Mouse (Mus musculus): ENCODE results near the gene Gm42878.

Gene Gm42878

DNA sequence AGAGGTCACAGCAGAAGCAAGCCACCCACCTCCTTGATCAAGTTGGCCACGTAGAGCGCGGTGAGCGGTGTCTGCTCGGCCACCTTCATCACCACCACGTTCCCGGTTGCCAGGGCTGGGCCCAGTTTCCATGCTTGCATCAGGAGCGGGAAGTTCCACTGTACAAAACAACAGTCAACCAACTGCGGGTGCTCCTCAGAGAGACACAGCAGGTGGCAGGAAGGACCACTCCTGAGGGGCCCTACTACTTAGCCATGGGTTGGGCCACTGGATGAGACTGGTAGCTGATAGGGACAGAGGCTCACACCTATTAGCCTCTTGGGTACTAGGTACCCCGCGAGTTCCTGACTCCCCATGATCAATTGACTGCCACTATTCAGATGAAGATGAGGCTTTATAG, 30.6 kb upstream of the Gm42878 start:
- CTCF ChIA-PET, result interaction anchor here in 2 of 4 experiments (1.0 to 1.1 kb wide), 3 partner anchors 13 to 60 kb away, joined by 3 read pairs; no protein-coding TSS in a partner anchor
- POLR2A ChIA-PET, result interaction anchor here in 2 of 4 experiments (0.5 to 1.4 kb wide), 4 partner anchors 9 to 112 kb away, joined by 3 to 4 read pairs (median 4); partner anchors contain the start of gene Mapkapk5 (in 1 of the 2)

DNA sequence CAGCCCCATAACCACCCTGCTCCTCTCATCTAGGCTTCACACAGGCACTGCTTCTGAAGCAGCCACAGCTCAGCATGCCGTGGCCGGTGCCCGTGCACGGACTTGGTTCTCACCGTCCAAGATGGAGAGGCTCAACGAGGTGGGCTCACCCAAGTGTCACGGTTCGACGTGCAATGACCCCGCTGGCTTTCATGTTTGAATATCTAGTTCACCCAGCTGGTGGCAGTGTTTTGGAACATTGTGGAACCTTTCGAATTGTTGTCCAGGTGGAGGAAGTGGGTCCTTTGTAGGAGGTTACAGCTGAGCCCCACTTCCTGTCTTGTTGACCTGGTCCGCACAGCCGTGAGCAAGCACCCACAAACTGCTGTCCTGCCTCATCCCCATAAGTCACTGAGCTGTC, 28.9 kb upstream of the Gm42878 start:
- POLR2A ChIA-PET, result interaction anchor here in 3 of 4 experiments (0.6 to 1.9 kb wide), 10 partner anchors 7 to 1554 kb away, joined by 3 to 5 read pairs (median 4); no protein-coding TSS in a partner anchor
- CTCF ChIA-PET, result interaction anchor here in 3 of 4 experiments (0.6 to 1.5 kb wide), 5 partner anchors 10 to 66 kb away, joined by 3 to 5 read pairs (median 4); no protein-coding TSS in a partner anchor

DNA sequence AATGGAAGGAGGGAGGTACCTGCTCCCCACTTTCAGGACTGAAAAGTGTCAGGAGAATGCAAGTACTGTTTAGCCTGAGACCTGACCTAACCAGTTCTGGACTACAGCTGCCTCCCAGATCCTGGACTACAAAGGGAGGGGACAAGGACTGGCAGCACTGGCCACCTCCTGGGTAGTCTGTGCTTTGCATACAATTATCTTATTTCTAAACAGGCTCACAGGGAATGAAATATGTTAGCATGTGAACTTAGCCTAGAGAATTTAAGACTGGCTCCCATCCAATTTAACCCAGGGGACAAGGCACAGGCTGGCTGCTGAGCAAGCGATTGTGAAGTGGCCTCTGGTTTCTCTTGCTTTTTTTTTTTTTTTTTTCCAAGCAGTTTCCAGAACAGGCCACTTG, 25.5 kb upstream of the Gm42878 start:
- ChIA-PET CTCF (interaction anchor here in 2 of 4 experiments (0.6 kb wide), 2 partner anchors 16 to 93 kb away, joined by 3 read pairs; no protein-coding TSS in a partner anchor), POLR2A (interaction anchor here in 2 of 4 experiments (1.2 to 1.3 kb wide), 2 partner anchors 19 to 265 kb away, joined by 3 to 5 read pairs; no protein-coding TSS in a partner anchor)

DNA sequence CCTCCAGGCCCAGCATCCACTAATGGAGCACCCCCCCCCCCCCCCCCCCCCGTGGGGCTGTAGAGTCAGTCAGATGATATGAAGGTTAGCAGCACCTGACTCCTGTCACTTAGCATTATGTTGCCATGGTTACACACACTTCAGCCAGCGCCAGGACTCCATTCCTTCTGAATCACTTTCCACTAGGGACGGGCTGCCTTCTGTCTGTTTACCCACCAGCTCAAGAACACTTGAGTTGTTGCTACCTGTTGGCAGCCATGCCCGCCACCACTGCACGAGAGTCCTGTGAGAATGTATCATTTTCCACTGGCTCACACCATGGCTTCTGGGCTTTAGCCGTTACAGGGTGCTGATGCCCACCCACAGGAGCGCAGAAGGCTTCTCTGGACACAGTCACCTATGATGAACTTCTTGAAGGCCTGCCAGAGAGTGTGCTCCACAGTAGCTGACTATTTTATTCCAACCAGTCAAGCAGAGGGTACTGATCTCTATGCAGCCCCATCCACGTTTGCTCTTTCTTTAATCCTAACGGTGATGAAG, 24.7 kb upstream of the Gm42878 start:
- CTCF ChIA-PET, result no interaction called here
- POLR2A ChIA-PET, result interaction anchor here in 3 of 4 experiments (0.6 to 1.3 kb wide), 4 partner anchors 20 to 891 kb away, joined by 3 to 4 read pairs (median 3); partner anchors contain the start of gene Aldh2 (in 1 of the 3)

DNA sequence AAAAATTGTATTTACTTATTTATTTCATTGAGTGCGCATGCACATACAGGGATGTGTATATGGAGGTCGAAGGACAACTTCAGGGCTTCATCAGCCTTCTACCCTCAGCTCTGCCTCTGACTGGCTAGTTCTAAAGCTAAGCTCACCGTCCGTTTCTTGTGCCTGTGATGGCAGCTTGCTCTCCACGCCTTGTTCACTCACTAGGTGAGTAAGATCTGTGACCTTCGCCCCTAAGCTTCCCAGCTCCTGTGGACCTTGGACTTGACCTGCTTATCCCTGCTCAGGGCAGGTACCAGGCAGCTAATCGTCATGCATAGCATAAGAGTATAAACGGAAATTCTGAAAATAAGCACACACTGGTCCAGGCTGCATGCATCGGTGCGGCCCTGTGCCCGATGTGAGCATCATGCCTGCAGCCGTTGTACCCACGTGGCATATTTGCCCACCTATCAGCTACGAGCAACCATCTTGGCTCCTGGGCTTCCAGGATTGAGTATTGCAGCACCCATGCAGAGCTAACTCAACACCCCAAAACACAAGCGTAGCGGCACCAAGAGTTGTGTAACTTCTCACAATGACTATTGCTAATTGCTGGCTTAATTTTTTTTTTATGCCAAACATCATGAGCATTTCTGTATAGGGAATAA, 20.9 kb upstream of the Gm42878 start:
- POLR2A ChIA-PET, result interaction anchor here in 3 of 4 experiments (0.5 to 2.4 kb wide), 12 partner anchors 10 to 964 kb away, joined by 3 to 9 read pairs (median 4); partner anchors contain the start of gene Aldh2 (in 1 of the 3)
- CTCF ChIA-PET, result interaction anchor here in 3 of 4 experiments (0.5 to 1.8 kb wide), 6 partner anchors 20 to 466 kb away, joined by 3 to 8 read pairs (median 4); no protein-coding TSS in a partner anchor

DNA sequence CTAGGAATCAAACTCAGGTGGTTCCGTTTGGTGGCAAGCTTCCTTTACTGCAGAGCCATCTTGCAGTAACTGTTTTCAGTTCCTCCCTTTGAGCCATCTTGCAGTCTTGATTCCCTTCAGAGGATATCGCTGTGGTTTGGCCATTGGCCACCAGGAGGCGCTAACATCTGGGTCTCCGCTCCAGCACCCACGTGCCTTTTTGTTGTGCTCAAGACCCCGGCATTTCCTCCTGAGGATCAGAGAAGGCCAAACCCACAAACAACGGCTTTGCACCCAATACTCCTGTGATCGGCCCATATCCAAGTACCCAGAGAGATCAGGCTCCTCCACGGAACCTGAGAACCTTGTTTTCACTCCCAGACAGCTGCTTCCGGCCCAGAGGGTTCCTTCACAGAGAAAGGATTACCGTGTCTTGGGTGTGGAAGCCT, 19.2 kb upstream of the Gm42878 start:
- CTCF ChIA-PET, result interaction anchor here (0.7 to 3.4 kb wide), 20 partner anchors 9 to 516 kb away, joined by 3 to 18 read pairs (median 4); partner anchors contain the start of gene Acad12 (in 1 of the 4)
- POLR2A ChIA-PET, result interaction anchor here in 3 of 4 experiments (0.6 to 2.4 kb wide), 20 partner anchors 9 to 614 kb away, joined by 3 to 9 read pairs (median 3); partner anchors contain the start of genes Aldh2 (in 1 of the 3) and Naa25 (in 1 of the 3)

DNA sequence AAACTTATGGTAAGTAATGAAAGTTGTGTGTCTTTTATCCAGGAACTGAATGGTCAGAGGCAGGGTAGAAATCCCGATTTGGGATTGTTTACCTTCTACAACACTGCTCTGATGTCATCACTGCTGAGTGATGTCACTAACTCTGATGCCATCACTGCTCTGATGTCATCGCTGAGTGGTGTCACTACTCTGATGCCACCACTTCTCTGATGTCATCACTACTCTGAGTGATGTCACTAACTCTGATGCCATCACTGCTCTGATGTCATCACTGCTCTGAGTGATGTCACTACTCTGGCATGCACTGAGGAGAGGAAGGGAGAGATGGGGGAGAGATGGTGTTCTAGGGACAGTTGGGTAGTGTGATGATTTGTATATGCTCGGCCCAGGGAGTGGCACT, 17.2 kb upstream of the Gm42878 start:
- ChIA-PET CTCF (interaction anchor here in 3 of 4 experiments (0.6 to 3.4 kb wide), 5 partner anchors 13 to 1020 kb away, joined by 3 to 18 read pairs (median 4); no protein-coding TSS in a partner anchor), POLR2A (interaction anchor here in 1 of 4 experiments (1.1 to 1.8 kb wide), 4 partner anchors 11 to 36 kb away, joined by 3 to 7 read pairs (median 4); partner anchors contain the start of genes Adam1a, Gm42878 and Mapkapk5)

DNA sequence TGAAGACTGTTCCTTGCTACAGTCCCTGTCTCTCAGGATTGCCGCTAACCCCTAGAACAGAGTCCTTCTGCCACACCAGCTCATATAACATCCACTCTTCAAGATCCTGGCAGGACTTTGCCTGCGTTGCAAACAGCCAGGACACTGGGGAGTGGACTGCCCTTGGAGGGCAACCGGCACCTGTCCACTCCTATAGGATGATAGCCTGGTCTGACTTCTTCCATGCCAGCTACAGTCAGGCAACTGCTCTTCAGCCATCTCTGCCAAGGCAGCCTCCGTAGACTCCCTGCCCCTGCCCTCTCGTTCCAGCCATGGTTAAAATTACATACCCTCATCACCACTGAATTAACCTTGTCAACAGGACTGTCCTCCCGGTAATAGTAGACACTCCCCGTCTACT, 3.9 kb upstream of the Gm42878 start:
- CTCF ChIA-PET, result no interaction called here
- POLR2A ChIA-PET, result interaction anchor here in 1 of 4 experiments (1.1 kb wide), 1 partner anchor 15 kb away, joined by 3 read pairs; no protein-coding TSS in a partner anchor

DNA sequence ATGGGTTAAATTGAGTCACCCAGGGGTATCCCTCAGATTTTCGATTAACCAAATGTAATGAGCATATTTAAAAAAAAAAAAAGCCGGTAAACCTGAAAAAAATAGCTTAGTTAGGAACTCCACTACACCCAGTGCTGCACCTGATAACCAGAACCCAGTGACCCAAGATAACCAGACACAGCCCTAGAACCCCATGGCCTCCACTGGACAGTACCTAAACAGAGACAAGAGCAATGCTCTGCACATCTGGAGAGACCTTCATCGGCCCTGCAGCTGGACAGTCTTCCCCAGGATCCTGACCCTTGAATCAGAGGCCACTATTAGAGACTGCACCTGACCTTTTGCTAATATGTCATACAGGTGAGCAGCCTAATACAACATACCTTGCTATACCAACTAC, 1.8 kb upstream of the Gm42878 start:
- POLR2A ChIA-PET, result interaction anchor here in 3 of 4 experiments (0.6 to 3.0 kb wide), 22 partner anchors 8 to 343 kb away, joined by 3 to 13 read pairs (median 4); partner anchors contain the start of genes Erp29 (in 1 of the 3), Naa25 (in 1 of the 3) and Rpl6 (in 1 of the 3)
- CTCF ChIA-PET, result interaction anchor here (0.5 to 1.8 kb wide), 13 partner anchors 14 to 1592 kb away, joined by 3 to 11 read pairs (median 4); partner anchors contain the start of gene Rasal1 (in 1 of the 4)

DNA sequence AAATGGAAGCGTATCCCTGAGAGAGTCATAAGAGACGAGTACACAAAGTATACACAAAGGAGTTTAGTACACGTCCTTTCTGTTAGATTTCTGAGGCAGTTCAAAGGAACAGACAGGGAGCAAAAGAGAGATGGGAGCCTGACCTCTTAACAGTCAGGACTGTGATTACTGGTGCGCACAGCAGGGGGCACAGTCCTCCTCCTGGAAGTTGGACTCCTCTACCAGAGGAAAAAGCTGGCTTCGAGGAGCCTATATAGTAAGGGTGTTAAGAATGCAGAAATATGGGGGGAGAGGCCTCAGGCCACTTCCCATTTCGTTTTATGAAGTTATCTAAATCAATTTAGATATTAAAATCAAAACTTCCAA, 1.2 kb upstream of the Gm42878 start:
- POLR2A ChIA-PET, result interaction anchor here (0.5 to 3.0 kb wide), 29 partner anchors 9 to 763 kb away, joined by 3 to 13 read pairs (median 4); partner anchors contain the start of genes Erp29 (in 1 of the 4) and Naa25 (in 1 of the 4)
- CTCF ChIA-PET, result interaction anchor here (0.6 to 1.8 kb wide), 12 partner anchors 13 to 1593 kb away, joined by 3 to 11 read pairs (median 4); partner anchors contain the start of gene Rasal1 (in 1 of the 4)

DNA sequence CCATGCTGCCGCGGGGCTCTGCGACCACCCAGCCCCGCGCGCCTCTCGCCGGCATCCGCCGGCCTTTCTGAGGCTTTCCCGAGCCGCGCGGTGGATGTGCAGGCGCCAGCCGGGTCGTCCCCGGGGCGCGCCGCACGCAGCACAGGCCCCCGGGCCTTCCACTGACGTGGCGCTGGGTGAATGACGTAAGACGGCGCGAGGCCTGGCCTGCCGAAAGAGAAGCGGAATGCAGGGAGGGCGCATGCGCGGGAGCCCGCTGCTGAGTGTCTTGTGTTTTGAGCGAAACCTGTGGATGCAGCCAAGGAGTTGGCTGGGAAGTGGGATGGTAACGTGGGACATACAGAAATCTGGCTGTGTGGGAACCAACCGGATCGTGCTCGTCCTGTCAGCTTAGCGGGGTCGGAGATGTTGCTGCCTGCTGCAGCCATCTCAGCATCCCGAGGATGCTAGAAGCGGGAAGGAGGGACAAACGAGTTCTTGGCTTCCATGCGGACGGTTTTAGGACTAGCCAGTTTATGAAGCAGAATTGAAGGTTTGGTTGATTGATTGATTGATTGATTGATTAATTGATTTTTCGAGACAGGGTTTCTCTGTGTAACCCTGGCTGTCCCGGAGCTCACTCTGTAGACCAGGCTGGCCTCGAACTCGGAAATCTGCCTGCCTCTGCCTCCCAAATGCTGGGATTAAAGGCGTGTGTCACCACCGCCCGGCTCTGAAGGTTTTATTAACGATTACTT, 679 bp upstream of the Gm42878 start, which contains the start of gene Mapkapk5:
TSS of gene Mapkapk5 (minus strand) at position 113 of the 737 bp plus-strand sequence.
- ChIA-PET POLR2A (interaction anchor here (0.5 to 3.0 kb wide), 30 partner anchors 8 to 764 kb away, joined by 3 to 13 read pairs (median 4); partner anchors contain the start of genes Naa25 (in 2 of the 4) and Erp29 (in 1 of the 4)), CTCF (interaction anchor here in 1 of 4 experiments (1.5 to 1.8 kb wide), 3 partner anchors 12 to 20 kb away, joined by 4 to 9 read pairs (median 5); no protein-coding TSS in a partner anchor)

DNA sequence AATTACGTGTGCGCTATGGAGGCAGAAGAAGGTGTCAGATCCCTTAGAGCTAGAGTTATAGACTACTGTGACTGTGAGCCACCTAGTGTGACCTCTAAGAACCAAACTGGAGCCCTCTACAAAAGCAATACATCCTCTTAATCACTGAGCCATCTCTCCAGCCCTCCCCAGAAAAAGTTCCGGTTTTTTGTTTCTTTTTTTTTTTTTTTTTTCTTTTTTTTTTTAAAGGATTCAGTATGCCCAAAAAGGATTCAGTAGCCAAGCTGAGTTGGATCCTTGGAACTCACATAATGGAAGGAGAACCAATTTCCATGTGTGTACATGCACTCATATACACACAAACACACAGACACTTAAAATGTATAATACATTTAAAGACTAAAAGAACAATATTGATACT, 1.9 kb downstream of the Gm42878 start:
- POLR2A ChIA-PET, result interaction anchor here in 3 of 4 experiments (0.6 to 1.6 kb wide), 6 partner anchors 8 to 593 kb away, joined by 3 to 7 read pairs (median 4); no protein-coding TSS in a partner anchor
- CTCF ChIA-PET, result interaction anchor here in 2 of 4 experiments (0.7 to 1.6 kb wide), 3 partner anchors 9 to 41 kb away, joined by 4 to 6 read pairs (median 4); no protein-coding TSS in a partner anchor

DNA sequence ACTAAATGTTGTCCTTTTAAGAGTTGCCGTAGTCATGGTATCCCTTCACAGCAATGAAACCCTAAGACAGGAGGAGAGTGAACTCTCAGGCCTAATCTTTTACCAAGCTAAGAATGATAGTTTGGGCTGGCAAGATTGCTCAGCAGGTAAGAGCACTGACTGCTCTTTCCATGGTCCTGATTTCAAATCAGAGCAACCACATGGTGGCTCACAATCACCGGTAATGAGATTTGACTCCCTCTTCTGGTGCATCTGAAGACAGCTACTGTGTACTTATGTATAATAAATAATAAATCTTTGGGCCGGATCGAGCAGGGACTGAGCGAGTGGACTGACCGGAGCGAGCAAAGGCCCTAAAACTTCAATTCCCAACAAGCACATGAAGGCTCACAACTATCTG, 4.0 kb downstream of the Gm42878 start:
- POLR2A ChIA-PET, result interaction anchor here in 2 of 4 experiments (1.0 to 6.5 kb wide), 10 partner anchors 11 to 199 kb away, joined by 3 to 53 read pairs (median 4); partner anchors contain the start of gene Aldh2 (in 1 of the 2)
- CTCF ChIA-PET, result interaction anchor here in 3 of 4 experiments (0.6 to 1.5 kb wide), 3 partner anchors 24 to 65 kb away, joined by 3 to 5 read pairs (median 3); no protein-coding TSS in a partner anchor

DNA sequence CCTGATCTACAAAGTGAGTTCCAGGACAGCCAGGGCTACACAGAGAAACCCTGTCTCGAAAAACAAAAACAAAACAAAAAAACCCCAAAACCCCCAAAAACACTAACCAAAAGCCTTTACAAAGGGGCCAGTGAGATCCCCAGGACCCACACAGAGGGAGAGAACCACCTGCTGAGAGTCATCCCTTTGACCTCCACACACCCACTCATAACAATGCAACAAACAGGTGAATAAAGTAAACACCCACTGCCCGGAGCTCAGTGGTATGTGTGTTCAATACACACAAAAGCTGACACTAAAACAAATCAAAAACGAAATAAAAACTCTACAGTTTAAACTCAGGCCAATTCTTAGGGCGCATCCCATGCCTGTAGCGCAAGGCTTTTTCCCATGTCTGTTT, 5.2 kb downstream of the Gm42878 start:
- POLR2A ChIA-PET, result interaction anchor here in 2 of 4 experiments (1.0 to 6.5 kb wide), 10 partner anchors 10 to 200 kb away, joined by 3 to 53 read pairs (median 4); partner anchors contain the start of gene Atxn2 (in 1 of the 2)
- CTCF ChIA-PET, result interaction anchor here in 1 of 4 experiments (1.5 kb wide), 1 partner anchor 66 kb away, joined by 5 read pairs; no protein-coding TSS in a partner anchor

DNA sequence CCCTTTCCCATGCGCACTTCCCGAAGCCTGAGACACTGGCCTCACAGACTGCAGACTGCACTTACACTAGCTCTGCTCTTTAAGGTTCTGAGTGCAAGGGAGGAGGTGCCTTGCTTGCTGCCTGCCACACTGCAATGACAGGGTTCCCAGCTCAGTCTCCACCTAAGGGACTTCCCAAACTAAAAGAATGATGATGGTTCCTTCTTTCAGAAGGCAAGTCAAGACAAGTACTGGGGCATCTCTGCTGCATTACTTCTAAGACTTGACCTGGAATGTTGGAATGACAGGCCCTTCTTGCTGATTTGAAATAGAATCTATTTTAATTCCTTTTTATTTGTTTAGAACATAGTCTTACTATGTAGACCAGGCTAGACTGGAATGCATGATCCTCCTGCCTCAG, 7.7 kb downstream of the Gm42878 start:
- ChIA-PET POLR2A (interaction anchor here in 3 of 4 experiments (0.7 to 6.5 kb wide), 7 partner anchors 9 to 89 kb away, joined by 3 to 53 read pairs (median 3); no protein-coding TSS in a partner anchor), CTCF (interaction anchor here in 2 of 4 experiments (0.5 to 1.3 kb wide), 4 partner anchors 11 to 93 kb away, joined by 3 to 4 read pairs (median 3); no protein-coding TSS in a partner anchor)

DNA sequence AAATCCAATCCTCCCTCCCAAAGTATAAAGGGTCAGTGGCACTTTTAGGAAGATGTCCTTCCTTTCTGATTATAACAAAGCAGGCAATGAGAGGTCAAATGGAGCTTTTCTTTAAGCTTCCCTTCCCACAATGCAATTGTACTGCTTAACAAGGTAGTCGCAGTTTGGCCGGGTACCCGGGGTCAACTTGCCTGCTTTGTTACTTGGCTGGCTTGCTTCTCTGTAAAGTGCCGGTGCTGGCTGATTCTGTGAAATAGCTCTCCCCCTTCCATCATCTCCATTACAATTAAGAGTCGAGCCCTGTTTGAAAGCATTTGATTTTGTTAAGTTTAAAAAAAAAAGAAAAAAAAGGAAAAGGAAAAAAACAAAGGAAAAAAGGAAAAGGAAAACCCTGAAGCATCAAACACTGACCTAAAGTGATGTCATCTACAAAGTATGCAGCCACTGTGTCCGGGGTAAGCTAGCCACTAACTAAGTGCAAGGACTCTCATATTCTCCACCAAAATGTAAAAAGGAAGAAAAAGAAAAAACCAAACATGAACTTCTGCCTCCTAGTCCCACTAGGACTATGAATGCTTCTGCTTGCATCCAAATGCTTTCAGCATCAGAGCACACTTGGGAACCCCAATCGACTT, 8.2 kb downstream of the Gm42878 start:
- CTCF ChIA-PET, result interaction anchor here in 3 of 4 experiments (0.5 to 1.4 kb wide), 6 partner anchors 10 to 94 kb away, joined by 3 to 4 read pairs (median 4); partner anchors contain the start of gene Adam1b (in 1 of the 3)
- POLR2A ChIA-PET, result interaction anchor here in 3 of 4 experiments (0.6 to 6.5 kb wide), 13 partner anchors 7 to 786 kb away, joined by 3 to 53 read pairs (median 3); no protein-coding TSS in a partner anchor

Measured in embryonic stem cell, embryonic (primary cell).